22 mouse cellular contexts compared by ENCODE assay signal in genomic region chr5:53976497-53976896, GRCm38 (mm10). TPM values are rescaled to one million over a fixed set of nuclear protein-coding genes. Genes with fewer than 3 reads are reported as not detected.
DNase-seq lines count a peak whose midpoint lies in the region; ATAC-seq and TF ChIP-seq lines count a peak whose summit lies in the region.
"Had no signal": no experiment of that assay in that cellular context is flagged by ENCODE, and none has a peak within 500 bp of the region (broad histone marks: within the 10 kb centered on the region; RNA-seq: fewer than 3 reads in every experiment).

No protein-coding gene starts in this region.

- no peak overlapping the region for H3K4me2 ChIP-seq in embryonic facial prominence, embryonic 15.5 days (replicated peaks)
- H3K4me2 ChIP-seq in stomach, embryonic 15.5 days = no peak overlapping the region
- H3K4me2 ChIP-seq: embryonic facial prominence, embryonic 12.5 days; forebrain, embryonic 13.5 days; heart, embryonic 15.5 days; hindbrain, embryonic 13.5 days; intestine, embryonic 15.5 days had no signal

- H3K36me3 ChIP-seq in embryonic facial prominence, embryonic 15.5 days = no peaks in the 10 kb centered on the region
- H3K36me3 ChIP-seq in stomach, embryonic 15.5 days = no peaks in the 10 kb centered on the region
- H3K36me3 ChIP-seq: embryonic facial prominence, embryonic 12.5 days; heart, embryonic 10.5 days; heart, embryonic 15.5 days; hindbrain, embryonic 13.5 days; intestine, embryonic 15.5 days had no signal

- peak overlapping the region; percentile 55 for H3K4me3 ChIP-seq in gastrocnemius, adult 2 months
- H3K4me3 ChIP-seq in embryonic facial prominence, embryonic 15.5 days (replicated peaks) = no peak overlapping the region
- H3K4me3 ChIP-seq in stomach, embryonic 15.5 days (replicated peaks) = no peak overlapping the region
- H3K4me3 ChIP-seq in layer of hippocampus, adult 2 months = no peak overlapping the region
- H3K4me3 ChIP-seq: embryonic facial prominence, embryonic 12.5 days; forebrain, embryonic 13.5 days; heart, embryonic 10.5 days; heart, embryonic 15.5 days; hindbrain, embryonic 13.5 days; intestine, embryonic 15.5 days had no signal

- intact Hi-C loops in gastrocnemius, adult 2 months (cut with DNase I) = no loop called here

- DNase-seq in gastrocnemius, adult 2 months = peak; percentile 31
- DNase-seq in gastrocnemius, adult 18-20 months (ENCODE audit: low spot score) = no peak
- DNase-seq in right cerebral cortex, adult 18-20 months = peak; percentile 14
- DNase-seq in right cerebral cortex, adult 2 months (ENCODE audit: low spot score in 2 of 2) = no peak
- no peak for DNase-seq in layer of hippocampus, adult 2 months (ENCODE audit: low spot score in 2 of 2)
- DNase-seq: adrenal gland, adult 2 months; adrenal gland, postnatal 25 days; cerebellum, adult 2 months; cerebellum, postnatal 14 days; embryo, embryonic 11 days; forebrain, postnatal 0 days; heart, adult 18-20 months; heart, postnatal 14 days had no signal

- H3K9ac ChIP-seq in embryonic facial prominence, embryonic 15.5 days = no peak overlapping the region
- no peak overlapping the region for H3K9ac ChIP-seq in stomach, embryonic 15.5 days
- H3K9ac ChIP-seq: embryonic facial prominence, embryonic 12.5 days; forebrain, embryonic 13.5 days; forebrain, postnatal 0 days; heart, embryonic 15.5 days; hindbrain, embryonic 13.5 days; intestine, embryonic 15.5 days had no signal

- H3K27me3 ChIP-seq in embryonic facial prominence, embryonic 15.5 days = no peaks in the 10 kb centered on the region
- no peaks in the 10 kb centered on the region for H3K27me3 ChIP-seq in stomach, embryonic 15.5 days (replicated peaks)
- H3K27me3 ChIP-seq: embryonic facial prominence, embryonic 12.5 days; forebrain, embryonic 13.5 days; heart, embryonic 15.5 days; hindbrain, embryonic 13.5 days; intestine, embryonic 15.5 days had no signal

- 67% methylated on average over 16 of the region's 16 CpGs for WGBS in embryonic facial prominence, embryonic 15.5 days
- WGBS in stomach, embryonic 15.5 days = 79% methylated on average over 16 of the region's 16 CpGs

- TF ChIP-seq CTCF in gastrocnemius, adult 2 months (IDR thresholded peaks at IDR 0.05) = no peak
- TF ChIP-seq CTCF in layer of hippocampus, adult 2 months (conservative IDR thresholded peaks at IDR 0.05) = no peak

- no peaks in the 10 kb centered on the region for H3K9me3 ChIP-seq in embryonic facial prominence, embryonic 15.5 days (replicated peaks)
- no peaks in the 10 kb centered on the region for H3K9me3 ChIP-seq in stomach, embryonic 15.5 days
- H3K9me3 ChIP-seq: embryonic facial prominence, embryonic 12.5 days; forebrain, embryonic 13.5 days; heart, embryonic 10.5 days; heart, embryonic 15.5 days; hindbrain, embryonic 13.5 days; intestine, embryonic 15.5 days had no signal

- peak overlapping the region; percentile 80 for H3K27ac ChIP-seq in gastrocnemius, adult 2 months
- no peak overlapping the region for H3K27ac ChIP-seq in embryonic facial prominence, embryonic 15.5 days (replicated peaks)
- no peak overlapping the region for H3K27ac ChIP-seq in stomach, embryonic 15.5 days
- H3K27ac ChIP-seq in layer of hippocampus, adult 2 months = no peak overlapping the region
- H3K27ac ChIP-seq: embryonic facial prominence, embryonic 12.5 days; forebrain, embryonic 13.5 days; heart, embryonic 10.5 days; heart, embryonic 15.5 days; hindbrain, embryonic 13.5 days; hindbrain, postnatal 0 days; intestine, embryonic 15.5 days had no signal

- peak; percentile 69; the same call in 1 of the 2 replicates for ATAC-seq in embryonic facial prominence, embryonic 15.5 days (ENCODE audit: insufficient number of reproducible peaks, low FRiP score, low TSS enrichment, low read depth)
- 0 out of 2 replicates have a peak, but pooled peaks have one; percentile 31 for ATAC-seq in stomach, embryonic 15.5 days (ENCODE audit: insufficient read depth, low FRiP score, low read depth)
- ATAC-seq: forebrain, embryonic 13.5 days; forebrain, postnatal 0 days; hindbrain, postnatal 0 days; intestine, embryonic 15.5 days had no signal

- H3K4me1 ChIP-seq in embryonic facial prominence, embryonic 15.5 days = 0 out of 2 replicates have a peak, but pooled peaks cover 10% of the 10 kb centered on the region
- H3K4me1 ChIP-seq in stomach, embryonic 15.5 days = no peaks in the 10 kb centered on the region
- H3K4me1 ChIP-seq: embryonic facial prominence, embryonic 12.5 days; forebrain, embryonic 13.5 days; heart, embryonic 10.5 days; heart, embryonic 15.5 days; hindbrain, embryonic 13.5 days; intestine, embryonic 15.5 days had no signal

RNA-seq across cellular contexts. Expression of gene Stim2, which starts 21.8 kb away (rescaled TPM):
- total RNA-seq in gastrocnemius, adult 2 months (2021) = 10 to 100 TPM; 34.1 to 58.6 TPM
- total RNA-seq in gastrocnemius, adult 18-20 months (2021) = 10 to 100 TPM; 43.7 to 52.6 TPM
- 23.5 and 24.4 TPM in 2 replicates for polyA plus RNA-seq in embryonic facial prominence, embryonic 15.5 days (2015; fragmentation: Nextera tagmentation; extraction: Ambion mirVana)
- polyA plus RNA-seq in stomach, embryonic 15.5 days (2015; fragmentation: Nextera tagmentation; extraction: Ambion mirVana) = 17.9 and 19.2 TPM in 2 replicates
- 100 to 1,000 TPM; 168 to 172 TPM for total RNA-seq in layer of hippocampus, adult 2 months (2021)

Comparison
In these comparisons a context has a peak if more than half of its experiments do, and no peak if none do; other contexts are left out.
1. DNase-seq: peak in gastrocnemius, adult 2 months (single experiment) and right cerebral cortex, adult 18-20 months (single experiment); none in gastrocnemius, adult 18-20 months (single experiment), right cerebral cortex, adult 2 months (0 of 2) and layer of hippocampus, adult 2 months (0 of 2).